Mouse (Mus musculus) naive thymus-derived CD4-positive, alpha-beta T cell, adult 2 months (primary cell): ENCODE results near the gene Tanc1.

Experiments used
- DNase-seq: peaks from one replicate; pipeline ENCODE4 v3.0.0-alpha.2; 2011; ENCODE audit warnings: low read depth

Gene Tanc1

GRCm38 (mm10) chr2:59889699-59890098 is 277.9 kb downstream of the Tanc1 start:
- DNase-seq = no peak
